Mouse (Mus musculus) CH12.LX (cell line): ENCODE results near the gene Tymp.

Experiments used
- MYC ChIP-seq: IDR thresholded peaks from 2 replicates; pipeline ENCODE4 v1.6.1; 2011; ENCODE audit warnings: low read depth, mild to moderate bottlenecking, improper control_type of control experiment, low read length
- ZNF384 ChIP-seq: IDR thresholded peaks from 2 replicates; pipeline ENCODE4 v1.6.1; 2012; ENCODE audit warnings: low read depth, low read length, improper control_type of control experiment, inconsistent platforms

DNA sequence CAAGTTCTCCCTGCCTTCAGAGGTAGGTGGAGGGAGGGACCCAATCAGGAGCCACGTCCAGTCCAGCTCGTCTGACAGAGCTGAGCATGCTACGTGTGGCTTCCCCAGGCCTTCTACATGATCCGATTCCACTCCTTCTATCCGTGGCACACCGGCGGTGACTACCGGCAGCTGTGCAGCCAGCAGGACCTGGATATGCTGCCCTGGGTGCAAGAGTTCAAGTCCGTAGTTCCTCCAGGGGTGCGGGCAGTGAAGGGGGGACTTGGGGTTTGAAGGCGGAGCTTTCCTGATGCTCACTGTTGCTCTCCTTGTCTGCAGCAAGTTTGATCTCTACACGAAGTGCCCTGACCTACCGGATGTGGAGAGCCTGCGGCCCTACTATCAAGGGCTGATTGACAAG, 40.4 kb downstream of the Tymp start:
- TF ChIP-seq MYC (no peak), ZNF384 (no peak)
